Mouse (Mus musculus) gastrocnemius, postnatal 4 days (tissue): ENCODE measurements around the gene BC107364. TPM values are rescaled to one million over a fixed set of nuclear protein-coding genes. Genes with fewer than 3 reads are reported as not detected.
A peak's percentile ranks its signal among the peaks of the same experiment; 100 is the strongest.
"Not testable (repeated sequence)": the region's sequence is repeated elsewhere in the genome, so short reads cannot be mapped to it uniquely, and the experiment has no call there.

ENCODE experiments used
- DNase-seq, 2 experiments: peaks; one replicate each; pipeline ENCODE4 v3.0.0; 2021 to 2022; ENCODE audit warnings: low spot score in 2 of 2, mixed read lengths in 2 of 2
- total RNA-seq, 2 experiments: library from RNA; stranded (reverse); gene quantifications; 2 replicates each; pipeline ENCODE4 v1.2.3; 2021

BC107364 gene
- total RNA-seq, 2 experiments from 2014 or later, result not detected

GRCm38 (mm10) chr3:96414951-96415327 lies 37.2 kb downstream of the BC107364 start:
- DNase-seq, result no peak

- DNase-seq, result peak; percentile 38 to 71
These were observed 37.8 kb downstream of the BC107364 start for GRCm38 (mm10) chr3:96414126-96414950.

GRCm38 (mm10) chr3:96413581-96414125 lies 38.5 kb downstream of the BC107364 start:
- DNase-seq, result no peak

- no peak for DNase-seq
These were observed 40.3 kb downstream of the BC107364 start for GRCm38 (mm10) chr3:96411821-96412220.

GRCm38 (mm10) chr3:96410966-96411365 lies 41.1 kb downstream of the BC107364 start:
- DNase-seq, result no peak

- no peak for DNase-seq
These were observed 42.3 kb downstream of the BC107364 start for GRCm38 (mm10) chr3:96409701-96410246.

- DNase-seq, result not testable (repeated sequence)
These were observed 44.0 kb downstream of the BC107364 start for GRCm38 (mm10) chr3:96408111-96408510.

GRCm38 (mm10) chr3:96405541-96406503 lies 46.3 kb downstream of the BC107364 start:
- no peak for DNase-seq

- no peak for DNase-seq
These were observed 47.1 kb downstream of the BC107364 start for GRCm38 (mm10) chr3:96405004-96405403.

GRCm38 (mm10) chr3:96404450-96404849 lies 47.7 kb downstream of the BC107364 start:
- no peak for DNase-seq

- DNase-seq, result no peak
These were observed 49.1 kb downstream of the BC107364 start for GRCm38 (mm10) chr3:96403016-96403415.

- no peak for DNase-seq
These were observed 50.1 kb downstream of the BC107364 start for GRCm38 (mm10) chr3:96401832-96402501.

GRCm38 (mm10) chr3:96401474-96401831 lies 50.7 kb downstream of the BC107364 start:
- DNase-seq, result no peak

- DNase-seq, result no peak
These were observed 53.2 kb downstream of the BC107364 start for GRCm38 (mm10) chr3:96398911-96399310.

GRCm38 (mm10) chr3:96396857-96397256 lies 55.2 kb downstream of the BC107364 start:
- DNase-seq, result no peak

- not testable (repeated sequence) for DNase-seq
These were observed 64.9 kb downstream of the BC107364 start for GRCm38 (mm10) chr3:96387202-96387601.

Other genes starting within 250 kb of the BC107364 start
- 10 to 100 TPM; 20.4 to 23.2 TPM for gene Bola1, start 232.6 kb downstream of the BC107364 start, total RNA-seq
- 10 to 100 TPM; 15.6 TPM for gene Hist2h2ab, start 232.4 kb downstream of the BC107364 start, total RNA-seq
- 100 to 1,000 TPM; 126 to 168 TPM for gene Hist2h2ac, start 231.4 kb downstream of the BC107364 start, total RNA-seq
- gene Hist2h2be, start 231.2 kb downstream of the BC107364 start, total RNA-seq, result 1 to 10 TPM; 3.2 to 3.8 TPM
- 100 to 1,000 TPM; 150 TPM for gene Hist2h3c2, start 213.2 kb downstream of the BC107364 start, total RNA-seq
- gene Hist2h2aa2, start 212.0 kb downstream of the BC107364 start, total RNA-seq, result 1,000 to 10,000 TPM; 1,169 to 1,327 TPM
- gene Hist2h2aa1, start 206.8 kb downstream of the BC107364 start, total RNA-seq, result 10 to 100 TPM; 12.3 to 14.6 TPM
- gene Hist2h3c1, start 205.6 kb downstream of the BC107364 start, total RNA-seq, result under 1 TPM in 1 of 2 experiments, not detected in 1; 0.44 TPM
- gene Hist2h4, start 189.0 kb downstream of the BC107364 start, total RNA-seq, result 10 to 100 TPM; 74.6 to 96.7 TPM
- gene Hist2h3b, start 183.7 kb downstream of the BC107364 start, total RNA-seq, result 100 to 1,000 TPM; 677 to 879 TPM
- gene Hist2h2bb, start 182.6 kb downstream of the BC107364 start, total RNA-seq, result 100 to 1,000 TPM; 676 to 744 TPM
- gene Fcgr1, start 158.3 kb downstream of the BC107364 start, total RNA-seq, result 1 to 10 TPM; 1.6 to 1.7 TPM
- gene Hfe2, start 72.9 kb upstream of the BC107364 start, total RNA-seq, result 100 to 1,000 TPM; 283 to 297 TPM
- 100 to 1,000 TPM; 318 to 360 TPM for gene Txnip, start 105.7 kb upstream of the BC107364 start, total RNA-seq
- gene Gm16253, start 124.7 kb upstream of the BC107364 start, total RNA-seq, result 1 to 10 TPM; 1.5 TPM
- gene Polr3gl, start 141.9 kb upstream of the BC107364 start, total RNA-seq, result 10 to 100 TPM; 32.4 to 34.2 TPM
- 1 to 10 TPM; 1.9 TPM for gene Ankrd34a, start 144.3 kb upstream of the BC107364 start, total RNA-seq
- gene Lix1l, start 148.8 kb upstream of the BC107364 start, total RNA-seq, result 10 to 100 TPM; 41.8 to 42.9 TPM
- gene Rbm8a, start 177.6 kb upstream of the BC107364 start, total RNA-seq, result 10 to 100 TPM; 67.3 to 77.2 TPM
- gene Pex11b, start 183.1 kb upstream of the BC107364 start, total RNA-seq, result 10 to 100 TPM; 28.8 to 30.8 TPM
- gene Gm42957, start 183.2 kb upstream of the BC107364 start, total RNA-seq, result under 1 TPM; 0.31 to 0.61 TPM
- 1 to 10 TPM; 5.6 to 6.8 TPM for gene Itga10, start 193.3 kb upstream of the BC107364 start, total RNA-seq
- gene Ankrd35, start 217.8 kb upstream of the BC107364 start, total RNA-seq, result 1 to 10 TPM; 2.0 to 2.6 TPM
- 10 to 100 TPM; 30.7 to 33.3 TPM for gene Pias3, start 244.1 kb upstream of the BC107364 start, total RNA-seq